Mouse (Mus musculus) activated CD4-positive, CD25-positive, alpha-beta regulatory T cell, adult 4 months (primary cell): ENCODE measurements around the gene Olfr381. TPM values are rescaled to one million over a fixed set of nuclear protein-coding genes. Genes with fewer than 3 reads are reported as not detected.
"Not testable (repeated sequence)": the region's sequence is repeated elsewhere in the genome, so short reads cannot be mapped to it uniquely, and the experiment has no call there.

Source experiments
- ATAC-seq: one replicate; pipeline ENCODE4 v1.8.0; 2017
- polyA plus RNA-seq, 2 experiments: library from polyadenylated mRNA; unstranded; fragments of 100-300 nt; shearing (Covaris generic); gene quantifications; one replicate each; pipeline ENCODE4 v1.2.1; 2017

The Olfr381 gene
- not detected for polyA plus RNA-seq

DNA sequence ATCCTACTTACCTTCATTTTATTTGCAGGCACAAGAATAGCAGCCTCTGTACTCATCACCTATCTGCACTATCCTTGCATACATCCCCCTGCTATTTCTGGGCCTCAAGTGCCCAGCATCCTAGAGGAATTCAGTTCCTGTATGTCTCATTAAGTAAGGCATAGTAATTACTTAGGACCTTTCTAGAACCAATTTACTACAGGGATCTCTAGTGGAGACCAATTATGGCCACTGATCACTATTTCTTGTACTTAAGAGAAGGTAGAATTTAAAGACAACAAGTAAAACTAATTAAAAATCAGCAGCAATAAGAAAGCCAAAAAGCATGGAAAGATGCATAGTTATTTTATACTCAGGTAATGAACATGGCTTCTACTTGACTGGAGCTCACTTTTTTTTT is at the start of gene Olfr381:
TSS of gene Olfr381 (minus strand) at position 101 of the 400 bp plus-strand sequence.
- ATAC-seq = no peak

GRCm38 (mm10) chr11:73528971-73529370 is 37.6 kb upstream of the Olfr381 start:
- ATAC-seq = not testable (repeated sequence)

DNA sequence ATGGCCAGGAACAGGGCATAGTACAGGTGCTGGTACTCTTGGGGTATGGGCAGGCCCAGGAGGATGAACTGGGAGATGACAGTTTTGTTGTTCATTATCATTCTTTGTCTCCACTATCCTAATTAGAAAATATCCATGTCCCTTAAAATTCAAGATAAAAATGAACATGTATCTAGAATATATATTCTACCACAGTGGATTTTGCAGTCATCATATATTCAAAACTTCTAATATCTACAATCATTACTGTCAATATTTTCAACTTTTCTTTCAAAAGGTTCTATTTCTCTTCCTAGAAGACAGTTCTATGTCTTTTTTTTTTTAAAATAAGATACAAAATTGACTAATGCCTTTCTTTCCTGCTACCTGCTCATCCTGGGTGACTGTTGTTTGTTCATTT is 25.7 kb upstream of the Olfr381 start, which contains the start of gene Olfr382:
TSS of gene Olfr382 (minus strand) at position 101 of the 400 bp plus-strand sequence.
- no peak for ATAC-seq

- no peak for ATAC-seq
These were observed 34.0 kb downstream of the Olfr381 start, which contains the start of gene Olfr380 for GRCm38 (mm10) chr11:73457408-73457807. Gene Olfr380 (minus strand): TSS chr11:73457508.

Other genes starting within 250 kb of the Olfr381 start
- under 1 TPM in 1 of 2 experiments, not detected in 1; 0.09 TPM for gene Trpv3, start 224.2 kb downstream of the Olfr381 start, polyA plus RNA-seq
- gene Aspa, start 162.0 kb downstream of the Olfr381 start, polyA plus RNA-seq = under 1 TPM in 1 of 2 experiments, not detected in 1; 0.08 TPM
- not detected for gene Gm49340, start 161.9 kb downstream of the Olfr381 start, polyA plus RNA-seq
- not detected for gene Spata22, start 161.9 kb downstream of the Olfr381 start, polyA plus RNA-seq
- not detected for gene Olfr20, start 140.8 kb downstream of the Olfr381 start, polyA plus RNA-seq
- not detected for gene Olfr376, start 120.4 kb downstream of the Olfr381 start, polyA plus RNA-seq
- gene Olfr1, start 92.0 kb downstream of the Olfr381 start, polyA plus RNA-seq = not detected
- gene Olfr378, start 63.1 kb downstream of the Olfr381 start, polyA plus RNA-seq = not detected
- gene Olfr380, start 34.1 kb downstream of the Olfr381 start, polyA plus RNA-seq = not detected
- not detected for gene Olfr382, start 25.6 kb upstream of the Olfr381 start, polyA plus RNA-seq
- gene Olfr385, start 101.4 kb upstream of the Olfr381 start, polyA plus RNA-seq = not detected
- gene Olfr384, start 107.0 kb upstream of the Olfr381 start, polyA plus RNA-seq = not detected
- gene Zfp735, start 197.2 kb upstream of the Olfr381 start, polyA plus RNA-seq = not detected